Mouse (Mus musculus): ENCODE data around the gene Chrm2.

Chrm2 gene

GRCm38 (mm10) chr6:36523599-36523998 is 135.7 kb downstream of the Chrm2 start:
- DNase-seq = no peak

- no peak for DNase-seq
Measured at GRCm38 (mm10) chr6:36528509-36528908, 140.6 kb downstream of the Chrm2 start.

GRCm38 (mm10) chr6:36541247-36541646 is 153.4 kb downstream of the Chrm2 start:
- DNase-seq = no peak

GRCm38 (mm10) chr6:36566886-36567285 is 179.0 kb downstream of the Chrm2 start:
- no peak for DNase-seq

Measured in embryo, embryonic 11 days (tissue).